Mouse (Mus musculus) testis, adult 2 months (tissue): ENCODE results near the gene Pzp. TPM values are rescaled to one million over a fixed set of nuclear protein-coding genes. Genes with fewer than 3 reads are reported as not detected.
A peak's percentile ranks its signal among the peaks of the same experiment; 100 is the strongest.

Experiments
- H3K27ac ChIP-seq: fragments of 200-500 bp; 2 replicates; pipeline ENCODE4 v1.5.1; 2012; ENCODE audit warnings: low read depth, low read length; ENCODE audit not compliant: control insufficient read depth, insufficient read depth
- H3K27me3 ChIP-seq: fragments of 200-500 bp; 2 replicates; pipeline ENCODE4 v1.6.1; 2012; ENCODE audit warnings: mild to moderate bottlenecking, low read length, moderate library complexity; ENCODE audit not compliant: control insufficient read depth, insufficient read depth
- H3K36me3 ChIP-seq: fragments of 200-500 bp; 2 replicates; pipeline ENCODE4 v1.6.1; 2012; ENCODE audit warnings: mild to moderate bottlenecking, low read length; ENCODE audit not compliant: control insufficient read depth, insufficient read depth
- H3K4me1 ChIP-seq: fragments of 200-500 bp; 2 replicates; pipeline ENCODE4 v1.6.1; 2012; ENCODE audit warnings: low read length; ENCODE audit not compliant: control insufficient read depth, insufficient read depth
- H3K4me3 ChIP-seq: fragments of 200-500 bp; 2 replicates; pipeline ENCODE4 v1.5.1; 2012; ENCODE audit warnings: low read depth, mild to moderate bottlenecking, low read length, moderate library complexity, mixed read lengths; ENCODE audit not compliant: control insufficient read depth
- CTCF ChIP-seq: fragments of 200-500 bp; IDR thresholded peaks from 2 replicates; pipeline ENCODE4 v1.5.1; 2012; ENCODE audit warnings: low read depth, mild to moderate bottlenecking, inconsistent platforms, low read length, moderate library complexity; ENCODE audit not compliant: control insufficient read depth, insufficient read depth, insufficient replicate concordance
- POLR2A ChIP-seq: fragments of 200-500 bp; IDR thresholded peaks from 2 replicates; pipeline ENCODE4 v1.6.1; 2012; ENCODE audit warnings: low read depth, mild to moderate bottlenecking, inconsistent platforms, low read length, moderate library complexity; ENCODE audit not compliant: control insufficient read depth
- polyA plus RNA-seq: library from polyadenylated mRNA; depleted of rRNA; stranded (reverse); fragments of >200 nt; gene quantifications from 2 replicates; pipeline ENCODE4 v1.2.3, GENCODE M21; 2012

The Pzp gene
- polyA plus RNA-seq, 1 experiment, result 2.0 TPM

GRCm38 (mm10) chr6:128445761-128446535, 80.6 kb downstream of the Pzp start:
- no peak overlapping the region for H3K4me3 ChIP-seq
- TF ChIP-seq CTCF (no peak), POLR2A (no peak)
- H3K27me3 ChIP-seq, result no peaks in the 10 kb centered on the region
- no peak overlapping the region for H3K27ac ChIP-seq
- H3K36me3 ChIP-seq, result peaks cover 4% of the 10 kb centered on the region
- H3K4me1 ChIP-seq, result peaks cover 2% of the 10 kb centered on the region; the same call in 1 of the 2 replicates

- no peak for TF ChIP-seq CTCF
- no peak for TF ChIP-seq POLR2A
Observed at GRCm38 (mm10) chr6:128440238-128440637, 86.3 kb downstream of the Pzp start.

GRCm38 (mm10) chr6:128438871-128439341, 87.6 kb downstream of the Pzp start:
- peaks cover 3% of the 10 kb centered on the region; the same call in 1 of the 2 replicates for H3K4me1 ChIP-seq
- H3K36me3 ChIP-seq, result peaks cover 5% of the 10 kb centered on the region
- no peaks in the 10 kb centered on the region for H3K27me3 ChIP-seq
- TF ChIP-seq CTCF, result no peak
- TF ChIP-seq POLR2A, result no peak; the same call in 1 of the 2 replicates
- peak overlapping the region; percentile 99 for H3K27ac ChIP-seq
- peak overlapping the region; percentile 91 for H3K4me3 ChIP-seq

More at GRCm38 (mm10) chr6:128440238-128440637, 86.3 kb downstream of the Pzp start:
- Histone ChIP-seq H3K4me3 (peak overlapping the region; percentile 36), H3K36me3 (peaks cover 1% of the 10 kb centered on the region), H3K27ac (no peak overlapping the region), H3K27me3 (no peaks in the 10 kb centered on the region), H3K4me1 (peaks cover 3% of the 10 kb centered on the region; the same call in 1 of the 2 replicates)

- peaks cover 5% of the 10 kb centered on the region for H3K36me3 ChIP-seq
- peak within 1 kb of the TSS; percentile 99 for H3K27ac ChIP-seq
- TF ChIP-seq POLR2A, result peak; percentile 93
- no peak for TF ChIP-seq CTCF
- H3K27me3 ChIP-seq, result no peaks in the 10 kb centered on the region
- H3K4me1 ChIP-seq, result peaks cover 3% of the 10 kb centered on the region; the same call in 1 of the 2 replicates
- H3K4me3 ChIP-seq, result peak within 1 kb of the TSS; percentile 91
Observed at GRCm38 (mm10) chr6:128438317-128438870, 88.1 kb downstream of the Pzp start, which contains the start of gene Fkbp4. Fkbp4 (minus strand) TSS chr6:128438677.

GRCm38 (mm10) chr6:128437731-128438316, 88.7 kb downstream of the Pzp start:
- H3K36me3 ChIP-seq, result peaks cover 3% of the 10 kb centered on the region
- peaks cover 3% of the 10 kb centered on the region; the same call in 1 of the 2 replicates for H3K4me1 ChIP-seq
- TF ChIP-seq POLR2A (no peak), CTCF (no peak)
- peak overlapping the region; percentile 83 for H3K27ac ChIP-seq
- no peaks in the 10 kb centered on the region for H3K27me3 ChIP-seq
- peak overlapping the region; percentile 91 for H3K4me3 ChIP-seq

- peak overlapping the region; percentile 91 for H3K4me3 ChIP-seq
- no peak for TF ChIP-seq POLR2A
- TF ChIP-seq CTCF, result no peak
Observed at GRCm38 (mm10) chr6:128437288-128437687, 89.2 kb downstream of the Pzp start.

GRCm38 (mm10) chr6:128436356-128437005, 90.0 kb downstream of the Pzp start:
- H3K27ac ChIP-seq, result no peak overlapping the region
- H3K4me1 ChIP-seq, result peaks cover 3% of the 10 kb centered on the region; the same call in 1 of the 2 replicates
- TF ChIP-seq CTCF (no peak), POLR2A (no peak)
- no peaks in the 10 kb centered on the region for H3K27me3 ChIP-seq
- peaks cover 3% of the 10 kb centered on the region for H3K36me3 ChIP-seq
- peak overlapping the region; percentile 4; the same call in 1 of the 2 replicates for H3K4me3 ChIP-seq

More at GRCm38 (mm10) chr6:128437288-128437687, 89.2 kb downstream of the Pzp start:
- peaks cover 3% of the 10 kb centered on the region for H3K36me3 ChIP-seq
- H3K27me3 ChIP-seq, result no peaks in the 10 kb centered on the region
- H3K4me1 ChIP-seq, result peaks cover 3% of the 10 kb centered on the region; the same call in 1 of the 2 replicates
- H3K27ac ChIP-seq, result peak overlapping the region; percentile 83
